Mouse (Mus musculus) embryonic facial prominence, embryonic 13.5 days (tissue): ENCODE measurements around the gene Wdr18. TPM values are rescaled to one million over a fixed set of nuclear protein-coding genes. Genes with fewer than 3 reads are reported as not detected.

ENCODE experiments used
- ATAC-seq: fragments of 200-750 bp; cut with Nextera tagmentation; 2 replicates; pipeline ENCODE4 v1.8.0; 2017; ENCODE audit warnings: low read depth; ENCODE audit not compliant: insufficient number of reproducible peaks, insufficient read depth, low FRiP score, low TSS enrichment
- H3K27ac ChIP-seq: fragments of 300-500 bp; sonication (generic); 2 replicates; pipeline ENCODE4 v1.5.1; 2015; ENCODE audit warnings: moderate library complexity, mild to moderate bottlenecking, inconsistent platforms
- H3K27me3 ChIP-seq: fragments of 300-500 bp; sonication (generic); 2 replicates; pipeline ENCODE4 v1.6.1; 2015; ENCODE audit warnings: mild to moderate bottlenecking, inconsistent platforms
- H3K36me3 ChIP-seq: fragments of 300-500 bp; sonication (generic); 2 replicates; pipeline ENCODE4 v1.6.1; 2015; ENCODE audit warnings: mild to moderate bottlenecking, inconsistent platforms
- H3K4me1 ChIP-seq: fragments of 300-500 bp; sonication (generic); 2 replicates; pipeline ENCODE4 v1.6.1; 2015; ENCODE audit warnings: inconsistent platforms
- H3K4me2 ChIP-seq: fragments of 300-500 bp; sonication (generic); 2 replicates; pipeline ENCODE4 v1.6.1; 2015; ENCODE audit warnings: moderate library complexity, mild to moderate bottlenecking, inconsistent platforms
- H3K4me3 ChIP-seq: fragments of 300-500 bp; sonication (generic); 2 replicates; pipeline ENCODE4 v1.5.1; 2015; ENCODE audit warnings: mild to moderate bottlenecking, inconsistent platforms
- H3K9ac ChIP-seq: fragments of 300-500 bp; sonication (generic); 2 replicates; pipeline ENCODE4 v1.6.1; 2015; ENCODE audit warnings: mild to moderate bottlenecking, inconsistent platforms
- H3K9me3 ChIP-seq: fragments of 300-500 bp; sonication (generic); 2 replicates; pipeline ENCODE4 v1.6.1; 2016; ENCODE audit warnings: inconsistent platforms
- WGBS: fragments of 180-500 bp; shearing (Covaris S2); methylation state at CpG from one replicate; pipeline ENCODE4 v1.1.7; 2015; ENCODE audit warnings: mixed read lengths; 5-methylcytosine and 5-hydroxymethylcytosine counted together
- polyA plus RNA-seq: library from polyadenylated mRNA; unstranded; fragments of >200 nt; fragmentation: Nextera tagmentation; extraction: Ambion mirVana; gene quantifications from 2 replicates; pipeline ENCODE4 v1.2.1, GENCODE M21; 2015

The Wdr18 gene
- polyA plus RNA-seq = 97.7 and 106 TPM in 2 replicates

GRCm38 (mm10) chr10:79959847-79960601 is at the start of gene Wdr18:
TSS of gene Wdr18 (plus strand) at chr10:79960152.
- H3K9me3 ChIP-seq = no peaks in the 10 kb centered on the region
- 0% methylated on average over 61 of the region's 61 CpGs for WGBS
- peaks cover 14% of the 10 kb centered on the region for H3K4me1 ChIP-seq
- H3K36me3 ChIP-seq = peaks cover 37% of the 10 kb centered on the region
- ATAC-seq = peak; percentile 92
- peak within 1 kb of the TSS; percentile 64 for H3K27ac ChIP-seq
- H3K4me3 ChIP-seq = peak within 1 kb of the TSS; percentile 98
- no peaks in the 10 kb centered on the region for H3K27me3 ChIP-seq
- peak within 1 kb of the TSS; percentile 89 for H3K4me2 ChIP-seq
- H3K9ac ChIP-seq = peak within 1 kb of the TSS; percentile 93

DNA sequence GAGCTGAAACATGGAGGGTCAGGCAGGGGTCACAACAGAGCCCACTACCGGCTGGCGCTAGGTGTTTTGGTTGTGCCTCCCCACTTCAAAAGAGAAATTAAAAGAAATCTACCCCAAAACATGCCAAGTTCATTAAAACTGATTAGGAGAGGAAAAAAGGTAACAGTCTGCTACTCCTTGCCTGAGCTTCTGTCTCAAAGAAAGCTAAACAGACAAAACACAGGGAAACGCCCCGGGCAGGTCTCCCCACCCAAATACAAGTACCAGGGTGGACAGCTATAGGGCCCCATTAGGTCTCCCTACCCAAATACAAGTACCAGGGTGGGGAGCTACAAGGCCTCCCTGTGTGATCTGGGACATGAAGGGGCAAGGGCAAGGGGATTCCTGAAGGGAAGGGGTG is 49.4 kb upstream of the Wdr18 start, which contains the start of gene Gm26602:
Gene Gm26602 (plus strand): TSS at position 301 of the 400 bp plus-strand sequence.
- ATAC-seq = no peak
- H3K27ac ChIP-seq = peak within 1 kb of the TSS; percentile 60; the same call in 1 of the 2 replicates
- no peak within 1 kb of the TSS for H3K9ac ChIP-seq

DNA sequence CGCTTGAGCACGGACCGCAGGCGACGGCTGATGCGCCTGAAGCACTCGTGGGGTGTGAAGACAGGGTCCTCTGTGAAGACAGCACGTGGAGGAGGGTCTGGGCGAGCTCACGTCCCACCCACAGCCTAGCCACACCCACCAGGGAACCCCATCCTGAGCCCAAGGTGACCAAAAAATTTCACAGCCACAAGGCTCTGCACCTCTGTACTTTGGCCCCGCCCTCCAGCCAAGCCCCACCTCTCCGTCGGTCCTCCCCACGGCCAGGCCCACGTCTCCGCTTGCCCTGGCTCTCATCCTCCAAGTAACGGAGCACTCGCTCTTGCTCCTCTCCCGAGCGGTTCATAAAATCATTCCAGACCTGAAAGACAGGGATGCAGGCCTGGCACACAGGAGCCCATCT is 47.5 kb upstream of the Wdr18 start:
- H3K9ac ChIP-seq = no peak overlapping the region
- 63% methylated on average over 20 of the region's 20 CpGs for WGBS
- ATAC-seq = no peak

More for the DNA sequence above, 49.4 kb upstream of the Wdr18 start, which contains the start of gene Gm26602:
- no peaks in the 10 kb centered on the region for H3K27me3 ChIP-seq
- H3K4me3 ChIP-seq = 0 out of 2 replicates have a peak within 1 kb of the TSS, but pooled peaks have one; percentile 23
- H3K4me1 ChIP-seq = peaks cover 22% of the 10 kb centered on the region
- WGBS = 93% methylated on average over 4 of the region's 4 CpGs
- no peaks in the 10 kb centered on the region for H3K9me3 ChIP-seq
- no peak within 1 kb of the TSS for H3K4me2 ChIP-seq
- peaks cover 43% of the 10 kb centered on the region for H3K36me3 ChIP-seq

GRCm38 (mm10) chr10:79914131-79914947 is 45.6 kb upstream of the Wdr18 start:
- H3K4me3 ChIP-seq = no peak overlapping the region
- no peak overlapping the region for H3K4me2 ChIP-seq
- peaks cover 27% of the 10 kb centered on the region for H3K36me3 ChIP-seq
- no peaks in the 10 kb centered on the region for H3K9me3 ChIP-seq
- peaks cover 43% of the 10 kb centered on the region for H3K4me1 ChIP-seq
- ATAC-seq = no peak
- H3K9ac ChIP-seq = peak overlapping the region; percentile 55
- H3K27me3 ChIP-seq = peaks cover 22% of the 10 kb centered on the region
- 70% methylated on average over 11 of the region's 11 CpGs for WGBS
- no peak overlapping the region for H3K27ac ChIP-seq

More for the DNA sequence above, 47.5 kb upstream of the Wdr18 start:
- Histone ChIP-seq H3K36me3 (peaks cover 27% of the 10 kb centered on the region), H3K4me2 (no peak overlapping the region), H3K4me3 (no peak overlapping the region), H3K27me3 (peaks cover 3% of the 10 kb centered on the region), H3K27ac (no peak overlapping the region), H3K9me3 (no peaks in the 10 kb centered on the region), H3K4me1 (peaks cover 35% of the 10 kb centered on the region)

DNA sequence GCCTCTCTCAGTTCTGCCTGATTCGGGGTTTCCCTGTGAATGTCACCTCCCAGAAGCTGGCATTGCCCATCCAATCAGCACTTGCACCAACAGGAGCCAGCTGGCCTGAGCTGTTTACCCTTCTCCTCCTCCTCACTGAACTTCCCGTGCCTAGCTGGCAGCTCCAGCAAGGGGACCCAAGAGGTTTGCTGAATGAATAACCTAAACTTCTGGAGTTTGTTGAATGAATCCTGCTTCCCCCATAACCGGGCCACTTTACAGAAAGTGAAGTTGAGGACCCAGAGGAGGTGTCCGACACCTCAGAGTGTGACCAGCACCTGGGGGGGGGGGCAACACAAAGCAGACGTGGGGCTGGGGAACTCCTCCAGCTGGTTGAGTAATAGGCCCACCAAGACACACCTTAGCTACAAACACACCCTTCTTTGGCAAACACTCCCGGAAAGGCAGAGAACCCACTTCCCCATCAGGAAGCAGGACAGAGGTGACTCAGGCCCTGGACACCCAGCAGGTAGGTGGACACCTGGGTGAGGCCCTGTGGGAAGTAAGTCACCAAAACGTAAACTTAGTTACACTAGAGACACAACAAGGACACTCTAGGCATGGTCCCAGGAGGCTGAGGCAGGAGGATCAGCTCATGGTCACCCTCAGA is 44.9 kb upstream of the Wdr18 start:
- no peak for ATAC-seq
- peaks cover 43% of the 10 kb centered on the region for H3K4me1 ChIP-seq
- H3K9me3 ChIP-seq = no peaks in the 10 kb centered on the region
- H3K4me3 ChIP-seq = peak overlapping the region; percentile 87; the same call in 1 of the 2 replicates
- H3K27ac ChIP-seq = no peak overlapping the region
- peak overlapping the region; percentile 96 for H3K4me2 ChIP-seq
- peaks cover 27% of the 10 kb centered on the region for H3K36me3 ChIP-seq
- peaks cover 29% of the 10 kb centered on the region for H3K27me3 ChIP-seq
- peak overlapping the region; percentile 55; the same call in 1 of the 2 replicates for H3K9ac ChIP-seq
- WGBS = 75% methylated on average over 7 of the region's 7 CpGs

DNA sequence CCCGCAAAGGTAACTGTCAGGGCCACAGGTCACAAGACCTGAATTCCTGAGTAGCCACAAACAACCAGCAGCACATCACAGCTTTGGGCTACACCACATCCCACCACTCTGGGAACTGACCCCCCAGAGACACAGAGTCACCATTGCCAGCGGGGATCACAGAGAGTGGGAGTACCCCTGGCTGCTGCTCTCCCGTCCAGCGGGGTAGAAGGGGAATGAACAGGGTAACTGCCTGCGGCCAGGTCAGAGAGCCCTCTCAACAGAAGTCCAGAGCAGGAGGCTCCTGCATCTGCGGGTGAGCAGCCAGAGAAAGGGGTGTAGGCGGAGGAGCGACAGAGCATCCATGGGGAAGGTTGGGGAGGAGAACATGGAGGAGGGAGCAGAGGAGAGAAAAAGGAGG is 43.9 kb upstream of the Wdr18 start:
- H3K36me3 ChIP-seq = peaks cover 19% of the 10 kb centered on the region
- peaks cover 52% of the 10 kb centered on the region for H3K4me1 ChIP-seq
- peak overlapping the region; percentile 96 for H3K4me2 ChIP-seq
- H3K4me3 ChIP-seq = peak overlapping the region; percentile 87
- H3K27ac ChIP-seq = peak overlapping the region; percentile 81; the same call in 1 of the 2 replicates
- 10% methylated on average over 8 of the region's 8 CpGs for WGBS
- no peak for ATAC-seq
- H3K9me3 ChIP-seq = no peaks in the 10 kb centered on the region
- H3K9ac ChIP-seq = peak overlapping the region; percentile 97
- peaks cover 39% of the 10 kb centered on the region for H3K27me3 ChIP-seq

GRCm38 (mm10) chr10:79916808-79917531 is 43.0 kb upstream of the Wdr18 start, which contains the start of gene Kiss1r:
TSS of gene Kiss1r (plus strand) at chr10:79916971.
- Histone ChIP-seq H3K9ac (peak within 1 kb of the TSS; percentile 97), H3K9me3 (no peaks in the 10 kb centered on the region), H3K36me3 (peaks cover 10% of the 10 kb centered on the region), H3K27ac (peak within 1 kb of the TSS; percentile 81), H3K4me1 (peaks cover 59% of the 10 kb centered on the region), H3K4me2 (peak within 1 kb of the TSS; percentile 96), H3K4me3 (peak within 1 kb of the TSS; percentile 87), H3K27me3 (peaks cover 48% of the 10 kb centered on the region)
- 2% methylated on average over 42 of the region's 42 CpGs for WGBS
- peak; percentile 44; the same call in 1 of the 2 replicates for ATAC-seq

DNA sequence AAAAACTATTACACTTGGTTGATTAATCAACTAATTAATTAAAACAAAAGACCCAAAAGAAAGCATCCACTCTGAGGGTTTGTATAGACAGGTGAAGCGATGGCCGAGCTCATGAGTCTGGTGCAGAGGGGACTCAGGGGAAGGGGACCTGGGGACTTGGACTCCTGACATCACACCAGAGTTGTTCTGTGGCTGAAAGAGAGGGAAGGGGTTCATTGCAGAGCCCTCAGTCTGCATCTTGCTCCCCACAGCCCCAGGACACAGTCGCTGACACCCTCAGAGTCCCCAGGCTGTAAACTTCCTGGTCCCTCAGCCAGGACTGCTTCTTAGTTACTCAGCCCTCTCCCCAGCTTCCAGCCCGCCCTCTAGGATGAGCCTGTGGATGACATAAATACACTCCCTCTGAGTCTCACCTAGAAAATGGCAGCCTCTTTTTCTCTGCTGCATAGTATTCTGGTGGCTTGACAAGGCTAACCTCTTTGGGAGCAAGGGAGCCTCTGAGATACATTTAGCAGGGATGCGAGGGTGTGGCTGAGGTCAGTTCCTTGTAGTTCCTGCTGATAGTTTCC is 42.3 kb upstream of the Wdr18 start:
- Histone ChIP-seq H3K4me1 (peaks cover 59% of the 10 kb centered on the region), H3K36me3 (peaks cover 4% of the 10 kb centered on the region; the same call in 1 of the 2 replicates), H3K9ac (peak overlapping the region; percentile 97), H3K27me3 (peaks cover 55% of the 10 kb centered on the region), H3K4me3 (peak overlapping the region; percentile 87), H3K27ac (no peak overlapping the region), H3K4me2 (peak overlapping the region; percentile 96), H3K9me3 (no peaks in the 10 kb centered on the region)
- WGBS = 68% methylated on average over 5 of the region's 5 CpGs
- ATAC-seq = no peak

GRCm38 (mm10) chr10:79918231-79919078 is 41.5 kb upstream of the Wdr18 start:
- H3K27ac ChIP-seq = no peak overlapping the region
- no peak for ATAC-seq
- WGBS = 5% methylated on average over 35 of the region's 35 CpGs

More at GRCm38 (mm10) chr10:79918231-79919078, 41.5 kb upstream of the Wdr18 start:
- H3K9ac ChIP-seq = peak overlapping the region; percentile 53; the same call in 1 of the 2 replicates
- H3K27me3 ChIP-seq = peaks cover 63% of the 10 kb centered on the region
- no peaks in the 10 kb centered on the region for H3K9me3 ChIP-seq
- H3K4me3 ChIP-seq = peak overlapping the region; percentile 87
- peak overlapping the region; percentile 48; the same call in 1 of the 2 replicates for H3K4me2 ChIP-seq
- peaks cover 59% of the 10 kb centered on the region for H3K4me1 ChIP-seq
- H3K36me3 ChIP-seq = no peaks in the 10 kb centered on the region; the same call in 1 of the 2 replicates
